Mouse (Mus musculus) left cerebral cortex, postnatal 10 days (tissue): ENCODE measurements around the gene Wdr95. TPM values are rescaled to one million over a fixed set of nuclear protein-coding genes. Genes with fewer than 3 reads are reported as not detected.

Experiments
- DNase-seq, 2 experiments: peaks; one replicate each; pipeline ENCODE4 v3.0.0; 2021 to 2022; ENCODE audit warnings: low spot score in 2 of 2, mixed read lengths in 1 of 2; ENCODE audit errors: extremely low spot score in 1 of 2
- intact Hi-C: fragments of 180-260 bp; cut with DNase I; formaldehyde crosslinking; loops from one replicate; pipeline ENCODE4 v1.15.1; 2025
- total RNA-seq, 2 experiments: library from RNA; stranded (reverse); gene quantifications; 2 replicates each; pipeline ENCODE4 v1.2.3; 2021

The Wdr95 gene
- total RNA-seq, result 1 to 10 TPM; 1.1 to 1.4 TPM

DNA sequence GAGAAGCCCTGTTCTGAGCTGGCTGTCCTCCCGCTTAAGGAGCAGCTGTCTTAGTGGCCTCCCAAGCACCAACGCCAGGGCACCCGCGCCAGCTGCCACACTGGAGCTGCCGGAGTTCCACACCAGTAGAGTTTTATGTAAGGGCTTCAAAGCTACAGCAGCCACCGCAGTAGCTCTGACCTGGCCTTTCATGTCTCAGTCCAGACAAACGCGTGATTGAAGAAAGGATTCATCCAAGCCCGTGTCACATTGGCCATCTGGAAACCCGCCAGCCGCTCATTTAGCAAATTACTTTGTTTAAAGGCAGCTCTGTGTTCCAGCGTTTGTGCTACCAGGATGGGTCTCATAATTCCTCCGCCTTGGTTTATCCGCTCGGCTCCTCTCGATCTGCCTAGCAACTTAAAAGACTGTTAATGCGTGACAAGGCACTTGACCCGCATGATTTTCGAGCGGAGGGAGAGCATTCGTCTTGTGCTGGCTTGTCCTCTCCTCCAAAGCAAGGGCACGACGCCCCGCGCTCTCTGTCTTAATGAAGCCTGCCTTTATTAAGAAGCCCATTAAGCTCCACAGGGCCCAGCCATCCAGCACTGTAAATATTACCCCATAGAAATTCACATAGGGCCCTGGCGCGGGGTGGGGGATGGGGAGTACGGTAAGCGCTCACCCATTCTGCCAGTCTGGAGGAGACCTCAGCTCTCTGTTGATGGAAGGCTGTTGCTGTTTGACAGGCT lies at the start of gene Wdr95:
Gene Wdr95 (plus strand): TSS at position 681 of the 731 bp plus-strand sequence.
- intact Hi-C loops, result loop anchor here (10.0 kb wide), 1 partner anchor 723 kb away; no protein-coding TSS in a partner anchor
- DNase-seq, result peak; percentile 70 to 79

GRCm38 (mm10) chr5:149481920-149482319 lies 46.6 kb upstream of the Wdr95 start:
- intact Hi-C loops, result no loop called here
- DNase-seq, result peak in 1 of 2 experiments; percentile 11

GRCm38 (mm10) chr5:149483321-149484052 lies 45.0 kb upstream of the Wdr95 start:
- peak in 1 of 2 experiments; percentile 37 for DNase-seq
- intact Hi-C loops, result no loop called here

- peak in 1 of 2 experiments; percentile 10 for DNase-seq
- intact Hi-C loops, result no loop called here
Observed at GRCm38 (mm10) chr5:149484270-149484669, 44.2 kb upstream of the Wdr95 start.

DNA sequence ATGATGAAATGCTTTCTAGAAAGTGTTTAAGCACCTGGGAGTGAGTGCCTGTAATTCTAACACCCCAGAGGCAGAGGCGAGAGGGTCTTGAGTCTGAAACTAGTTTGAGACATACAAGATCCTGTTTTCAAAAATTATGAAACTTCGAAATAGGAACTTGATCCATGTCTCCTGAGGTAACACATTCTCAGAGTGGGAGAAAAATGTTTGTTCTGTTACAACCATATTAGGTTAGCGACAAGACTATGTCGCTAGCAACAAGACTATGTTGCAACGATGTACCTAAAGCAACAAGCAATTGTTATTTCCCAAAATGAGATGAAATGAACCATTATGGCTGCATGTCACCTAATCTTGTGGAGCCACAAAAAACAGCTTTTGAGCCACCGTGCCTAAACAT lies 43.0 kb upstream of the Wdr95 start:
- intact Hi-C loops, result no loop called here
- no peak for DNase-seq

GRCm38 (mm10) chr5:149488360-149489021 lies 40.0 kb upstream of the Wdr95 start:
- DNase-seq, result no peak
- intact Hi-C loops, result no loop called here

GRCm38 (mm10) chr5:149489136-149489535 lies 39.3 kb upstream of the Wdr95 start:
- peak; percentile 76 to 86 for DNase-seq
- intact Hi-C loops, result no loop called here

DNA sequence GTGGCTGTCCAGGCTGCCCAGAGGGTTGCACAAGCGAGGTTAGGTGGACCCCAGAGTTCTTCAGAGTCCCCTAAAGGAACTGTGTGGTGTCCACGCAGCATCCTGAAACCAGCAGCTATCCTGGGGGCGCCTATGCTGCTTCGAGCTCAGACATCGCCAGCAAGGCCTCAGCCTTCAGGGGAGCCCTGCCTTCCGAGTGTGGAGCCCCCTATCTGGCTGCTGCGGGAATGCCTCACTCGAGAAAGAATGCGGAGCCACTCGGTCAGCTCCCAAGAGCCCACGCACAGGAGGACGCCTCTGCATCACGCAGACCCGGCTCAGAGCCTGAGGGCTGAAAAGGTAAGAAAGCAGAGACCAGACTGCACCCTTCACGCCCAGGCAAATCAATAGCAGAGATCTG lies 38.2 kb upstream of the Wdr95 start:
- peak in 1 of 2 experiments; percentile 36 for DNase-seq

DNA sequence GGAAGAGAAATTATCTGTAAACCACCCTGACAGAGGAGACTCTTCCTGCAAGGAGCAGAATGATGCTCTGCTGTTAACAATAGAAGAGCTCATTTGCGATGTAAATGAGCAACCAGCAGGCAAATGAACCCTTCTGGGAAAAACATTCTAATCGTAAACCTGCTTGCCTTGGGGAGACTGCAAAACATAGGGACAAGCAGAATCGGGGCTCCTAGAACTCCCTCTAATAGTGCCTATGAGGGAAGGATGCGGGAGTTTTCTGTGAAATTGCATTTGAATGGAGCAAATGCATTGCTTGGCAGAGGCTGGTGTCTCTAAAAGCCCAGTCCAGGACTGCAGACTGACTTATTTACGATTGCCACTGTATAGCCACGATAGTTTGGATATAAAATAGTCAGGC lies 32.8 kb upstream of the Wdr95 start:
- intact Hi-C loops, result no loop called here
- peak in 1 of 2 experiments; percentile 6 for DNase-seq

More for the DNA sequence above, 38.2 kb upstream of the Wdr95 start:
- intact Hi-C loops, result no loop called here

DNA sequence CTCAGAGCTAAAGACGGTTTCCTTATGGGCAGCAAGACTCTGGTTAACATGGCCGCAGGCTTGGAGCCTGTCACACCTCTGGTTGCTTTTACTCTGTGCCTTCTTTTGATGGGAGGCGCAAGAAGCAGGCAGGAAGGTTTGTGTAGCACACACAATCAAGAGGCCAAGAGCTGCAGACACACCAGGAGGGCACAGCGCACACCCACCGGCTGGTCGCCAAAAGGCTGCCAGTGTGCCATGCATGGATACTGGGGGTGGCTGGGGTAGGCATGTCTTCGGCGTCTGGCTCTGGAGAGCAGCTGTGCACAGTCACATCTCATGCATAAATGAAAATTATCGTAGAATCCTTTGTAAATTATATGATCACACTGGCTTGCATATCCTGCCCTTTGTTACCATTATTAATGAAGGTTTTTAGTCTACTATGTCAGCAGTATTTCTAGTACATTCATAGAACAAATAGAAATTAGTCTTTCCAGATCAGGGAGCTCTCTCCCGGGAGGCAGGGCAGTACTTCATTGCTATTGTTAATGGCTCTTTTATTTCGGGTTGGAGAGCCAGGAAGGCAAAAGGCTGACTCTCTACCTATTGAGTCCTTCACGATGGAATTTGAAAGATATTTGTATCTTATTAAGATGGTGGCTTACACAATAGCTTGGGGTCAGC lies 31.9 kb upstream of the Wdr95 start:
- peak in 1 of 2 experiments; percentile 27 for DNase-seq
- intact Hi-C loops, result no loop called here

GRCm38 (mm10) chr5:149499936-149500335 lies 28.5 kb upstream of the Wdr95 start:
- intact Hi-C loops, result no loop called here
- no peak for DNase-seq

DNA sequence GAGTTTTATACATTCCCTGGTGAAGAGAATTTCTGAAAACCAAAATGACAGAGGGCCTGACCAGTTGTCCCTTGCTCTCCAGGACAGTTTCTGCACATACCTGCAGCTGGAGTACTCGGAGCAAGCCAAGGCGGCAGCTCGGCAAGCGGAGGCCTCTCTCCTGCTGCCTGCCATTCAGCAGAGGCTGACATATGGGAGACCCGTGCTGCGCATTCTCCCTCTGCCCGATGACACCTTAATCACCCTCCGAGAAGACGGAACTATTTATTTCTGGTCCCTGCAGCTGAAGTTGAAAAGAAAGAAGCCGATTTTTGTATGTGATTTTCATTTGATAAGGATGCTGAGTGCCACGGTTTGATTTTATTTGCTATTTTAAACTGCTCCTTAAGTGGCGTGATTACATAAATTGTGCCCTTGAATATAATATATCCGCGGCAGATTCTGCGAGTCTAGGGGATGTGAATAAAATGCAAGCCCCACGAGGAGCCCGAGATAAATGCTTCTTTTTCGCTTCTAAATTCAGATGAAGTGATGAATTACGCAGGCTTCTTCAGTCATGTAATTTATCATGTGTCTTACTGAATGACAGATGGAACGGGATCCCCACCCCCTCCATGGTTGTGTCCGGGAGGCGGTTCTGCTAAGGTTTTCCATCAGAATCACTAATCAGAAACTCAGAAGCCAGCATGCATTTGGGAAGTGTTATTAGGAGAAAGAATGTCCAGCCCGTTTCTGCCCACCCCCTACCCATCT lies 24.9 kb upstream of the Wdr95 start:
- intact Hi-C loops, result no loop called here
- peak; percentile 46 to 50 for DNase-seq

- no peak for DNase-seq
- intact Hi-C loops, result no loop called here
Observed at GRCm38 (mm10) chr5:149504985-149505384, 23.5 kb upstream of the Wdr95 start.

DNA sequence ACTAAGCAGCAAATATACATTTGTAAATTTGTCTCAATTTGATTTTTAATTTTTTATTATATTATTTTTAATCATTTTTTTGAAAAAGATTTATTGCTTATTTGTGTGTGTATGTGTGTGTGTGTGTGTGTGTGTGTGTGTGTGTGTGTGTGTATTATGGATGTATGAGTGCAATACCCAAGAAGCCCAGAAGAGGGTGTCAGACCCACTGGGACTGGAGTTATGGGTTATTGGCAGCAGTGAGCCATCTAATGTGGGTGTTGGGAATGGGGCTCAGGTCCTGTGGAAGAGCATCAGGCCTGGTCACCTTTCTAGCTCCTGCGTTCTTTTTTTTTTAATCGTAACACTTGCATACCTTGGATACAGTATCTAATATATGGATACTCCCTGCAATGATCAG lies 22.4 kb upstream of the Wdr95 start:
- DNase-seq, result no peak
- intact Hi-C loops, result no loop called here

DNA sequence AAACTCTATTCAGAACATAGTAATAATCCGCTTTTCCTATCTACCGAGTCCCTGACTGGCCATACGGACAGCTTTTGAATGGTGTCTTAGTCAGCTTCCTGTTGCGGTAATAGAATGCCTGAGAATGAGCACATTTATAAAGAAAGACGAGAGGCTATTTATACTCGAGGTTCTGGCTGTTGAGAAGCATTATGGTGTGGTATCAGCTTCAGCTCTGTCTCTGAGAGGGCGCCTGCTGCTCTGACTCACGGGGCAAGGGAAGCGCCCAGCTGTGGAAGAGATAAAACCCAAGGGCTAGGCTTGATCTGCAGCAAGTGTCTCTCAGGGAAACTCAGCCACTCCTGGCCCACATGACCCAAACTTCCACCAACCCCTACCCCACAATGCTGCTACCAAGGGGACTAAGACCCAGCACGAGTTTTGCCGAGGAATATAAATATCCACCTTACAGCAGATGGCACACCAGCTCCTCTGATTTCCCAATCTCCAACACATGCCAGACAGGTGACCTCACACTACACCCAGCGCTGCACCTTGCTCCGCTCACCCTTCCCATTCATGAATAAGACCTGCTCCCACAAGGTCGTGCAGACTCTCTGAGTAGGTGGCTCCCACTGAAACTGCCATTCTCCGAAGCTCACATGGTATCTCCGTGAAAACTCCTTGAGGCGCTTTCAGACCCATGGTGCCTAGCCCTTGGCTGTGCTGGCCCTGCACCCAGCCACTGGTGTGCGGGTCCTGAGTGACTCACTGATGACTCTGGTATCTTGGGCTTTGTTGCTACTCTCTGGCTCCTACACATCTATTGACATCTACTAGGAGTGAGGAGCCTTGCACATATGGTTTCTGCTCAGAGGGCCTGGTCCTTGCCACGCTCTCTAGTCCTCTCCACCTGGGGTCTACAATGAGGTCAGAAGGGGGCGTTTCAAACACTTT lies 20.1 kb upstream of the Wdr95 start:
- DNase-seq, result no peak
- intact Hi-C loops, result no loop called here

GRCm38 (mm10) chr5:149510323-149510722 lies 18.2 kb upstream of the Wdr95 start:
- no peak for DNase-seq
- intact Hi-C loops, result no loop called here

DNA sequence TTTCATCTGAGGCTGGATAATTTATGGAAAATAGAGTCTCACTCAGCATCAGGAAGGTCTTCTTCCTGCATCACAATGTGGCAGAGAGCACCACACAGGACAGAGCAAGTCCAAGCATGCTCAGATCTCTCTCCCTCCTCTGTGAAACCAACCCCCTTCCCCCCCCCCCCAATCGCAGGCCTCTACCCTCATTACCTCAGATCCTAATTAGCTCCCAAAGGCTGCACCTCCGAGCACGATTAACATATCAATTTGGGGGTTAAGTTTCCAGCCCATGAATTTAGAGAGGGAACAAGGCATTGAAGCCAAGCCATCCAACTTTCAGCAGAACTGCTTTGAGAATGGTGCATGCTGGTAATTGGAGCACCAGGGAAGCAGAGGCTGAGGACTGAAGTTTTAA lies 15.8 kb upstream of the Wdr95 start:
- intact Hi-C loops, result no loop called here
- no peak for DNase-seq
